Mouse (Mus musculus): ENCODE results near the gene Ppard. TPM values are rescaled to one million over a fixed set of nuclear protein-coding genes. Genes with fewer than 3 reads are reported as not detected.

Ppard gene
- polyA plus RNA-seq, 1 experiment from 2014 or later: 3.5 TPM

DNA sequence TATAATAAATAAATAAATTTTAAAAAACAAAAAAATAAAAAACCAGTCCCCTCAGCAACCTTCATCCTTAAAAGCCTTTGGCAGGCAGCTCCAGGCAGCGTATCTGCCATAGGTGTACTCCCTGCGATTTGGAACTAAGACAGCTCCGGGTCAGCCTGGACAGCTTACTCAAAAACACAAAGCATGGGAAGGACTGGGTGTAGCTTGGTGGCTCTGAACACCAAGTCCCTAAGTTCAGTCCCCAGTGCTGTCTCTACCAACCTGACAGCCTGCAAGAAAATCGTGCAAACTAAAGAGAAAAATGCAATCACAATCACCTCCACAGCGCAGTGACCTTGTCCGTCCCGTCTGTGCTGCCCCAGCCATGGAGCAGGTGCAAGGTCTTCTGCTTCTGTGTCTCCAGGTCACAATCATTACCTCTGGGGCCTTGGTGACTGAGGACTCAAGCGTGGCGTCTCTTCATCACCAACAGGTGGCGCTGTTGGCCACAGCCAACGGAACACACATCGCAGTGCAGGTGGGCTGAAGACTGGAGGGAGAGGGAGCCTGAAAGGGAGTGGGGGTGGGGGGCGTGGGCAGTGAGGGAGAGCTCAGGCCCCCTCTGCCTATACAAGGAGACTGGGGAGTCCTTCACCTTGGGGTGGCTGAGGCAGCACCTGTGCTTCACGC, 28.3 kb upstream of the Ppard start:
- ATAC-seq (ENCODE audit: low FRiP score): peak; percentile 33; the same call in 1 of the 2 replicates
- H3K9ac ChIP-seq (ENCODE audit: low read depth, low read length): no peak overlapping the region
- 0 out of 2 replicates have a peak, but pooled peaks cover 3% of the 10 kb centered on the region for H3K36me3 ChIP-seq (ENCODE audit: control insufficient read depth, insufficient read depth, low read length)
- H3K27ac ChIP-seq (ENCODE audit: low read depth, low read length): no peak overlapping the region
- no peak overlapping the region for H3K4me2 ChIP-seq (replicated peaks; ENCODE audit: low read depth, low read length)
- no peaks in the 10 kb centered on the region for H3K9me3 ChIP-seq (ENCODE audit: control insufficient read depth, low read length)
- H3K4me1 ChIP-seq (replicated peaks; ENCODE audit: control insufficient read depth, insufficient read depth, low read length): 0 out of 2 replicates have a peak, but pooled peaks cover 2% of the 10 kb centered on the region
- H3K27me3 ChIP-seq (ENCODE audit: control insufficient read depth, insufficient read depth, low read length): no peaks in the 10 kb centered on the region
- DNase-seq (ENCODE audit: low spot score): peak; percentile 76
- 39% methylated on average over 14 of the region's 14 CpGs for WGBS
- H3K4me3 ChIP-seq (ENCODE audit: low read depth, low read length): no peak overlapping the region

DNA sequence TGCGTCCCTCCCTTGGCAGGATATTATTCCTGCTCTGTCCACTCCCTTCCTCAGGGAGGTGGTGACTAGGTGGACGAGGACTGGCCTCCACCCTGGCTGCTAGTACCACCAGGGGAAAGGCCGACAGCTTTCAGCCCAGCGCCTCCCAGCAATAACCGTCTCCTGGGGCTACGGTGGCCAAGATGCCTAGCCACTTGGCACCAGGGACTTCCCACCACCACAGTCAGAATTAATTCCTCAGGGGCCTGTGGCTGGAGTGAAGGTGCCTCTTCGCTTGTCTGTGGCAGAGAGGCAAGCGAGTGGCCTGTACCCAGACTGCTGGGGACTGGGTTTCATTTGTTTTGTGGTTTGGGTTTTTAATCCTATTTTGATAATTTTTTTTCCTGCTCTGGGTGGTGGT, 27.1 kb upstream of the Ppard start:
- 0 out of 2 replicates have a peak, but pooled peaks cover 2% of the 10 kb centered on the region for H3K4me1 ChIP-seq (replicated peaks; ENCODE audit: control insufficient read depth, insufficient read depth, low read length)
- 89% methylated on average over 8 of the region's 8 CpGs for WGBS

DNA sequence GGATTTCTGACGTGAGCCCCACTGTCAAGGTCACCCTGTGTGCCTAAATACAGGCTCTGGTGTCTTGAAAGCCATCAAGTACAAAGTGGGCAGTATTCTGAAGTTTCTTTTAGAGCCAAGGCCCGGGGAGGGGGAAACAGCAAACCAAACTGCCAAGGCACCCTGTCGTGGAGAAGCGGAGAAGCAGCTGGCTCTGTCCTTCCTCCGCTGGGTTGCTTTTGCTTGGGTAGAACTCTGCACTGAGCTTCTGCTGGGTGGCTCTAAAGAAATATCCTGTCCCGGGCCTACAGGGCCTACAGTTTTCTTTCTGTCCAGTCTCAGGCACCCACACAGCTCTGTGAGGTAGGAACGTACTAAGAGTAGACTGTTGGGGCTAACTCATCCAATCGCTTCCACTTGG, 25.4 kb upstream of the Ppard start:
- Histone ChIP-seq H3K4me2 (replicated peaks; ENCODE audit: low read depth, low read length) (no peak overlapping the region), H3K4me1 (replicated peaks; ENCODE audit: control insufficient read depth, insufficient read depth, low read length) (0 out of 2 replicates have a peak, but pooled peaks cover 2% of the 10 kb centered on the region), H3K27me3 (ENCODE audit: control insufficient read depth, insufficient read depth, low read length) (no peaks in the 10 kb centered on the region), H3K9me3 (ENCODE audit: control insufficient read depth, low read length) (no peaks in the 10 kb centered on the region), H3K9ac (ENCODE audit: low read depth, low read length) (no peak overlapping the region), H3K4me3 (ENCODE audit: low read depth, low read length) (no peak overlapping the region), H3K36me3 (ENCODE audit: control insufficient read depth, insufficient read depth, low read length) (no peaks in the 10 kb centered on the region), H3K27ac (ENCODE audit: low read depth, low read length) (peak overlapping the region; percentile 51; the same call in 1 of the 2 replicates)
- 74% methylated on average over 8 of the region's 8 CpGs for WGBS
- ATAC-seq (ENCODE audit: low FRiP score): no peak
- no peak for DNase-seq (ENCODE audit: low spot score)

More for the DNA sequence above, 27.1 kb upstream of the Ppard start:
- Histone ChIP-seq H3K27ac (ENCODE audit: low read depth, low read length) (no peak overlapping the region), H3K27me3 (ENCODE audit: control insufficient read depth, insufficient read depth, low read length) (no peaks in the 10 kb centered on the region), H3K4me2 (replicated peaks; ENCODE audit: low read depth, low read length) (no peak overlapping the region), H3K36me3 (ENCODE audit: control insufficient read depth, insufficient read depth, low read length) (0 out of 2 replicates have a peak, but pooled peaks cover 3% of the 10 kb centered on the region), H3K9ac (ENCODE audit: low read depth, low read length) (no peak overlapping the region), H3K9me3 (ENCODE audit: control insufficient read depth, low read length) (no peaks in the 10 kb centered on the region), H3K4me3 (ENCODE audit: low read depth, low read length) (no peak overlapping the region)
- ATAC-seq (ENCODE audit: low FRiP score) (no peak), DNase-seq (ENCODE audit: low spot score) (no peak)

DNA sequence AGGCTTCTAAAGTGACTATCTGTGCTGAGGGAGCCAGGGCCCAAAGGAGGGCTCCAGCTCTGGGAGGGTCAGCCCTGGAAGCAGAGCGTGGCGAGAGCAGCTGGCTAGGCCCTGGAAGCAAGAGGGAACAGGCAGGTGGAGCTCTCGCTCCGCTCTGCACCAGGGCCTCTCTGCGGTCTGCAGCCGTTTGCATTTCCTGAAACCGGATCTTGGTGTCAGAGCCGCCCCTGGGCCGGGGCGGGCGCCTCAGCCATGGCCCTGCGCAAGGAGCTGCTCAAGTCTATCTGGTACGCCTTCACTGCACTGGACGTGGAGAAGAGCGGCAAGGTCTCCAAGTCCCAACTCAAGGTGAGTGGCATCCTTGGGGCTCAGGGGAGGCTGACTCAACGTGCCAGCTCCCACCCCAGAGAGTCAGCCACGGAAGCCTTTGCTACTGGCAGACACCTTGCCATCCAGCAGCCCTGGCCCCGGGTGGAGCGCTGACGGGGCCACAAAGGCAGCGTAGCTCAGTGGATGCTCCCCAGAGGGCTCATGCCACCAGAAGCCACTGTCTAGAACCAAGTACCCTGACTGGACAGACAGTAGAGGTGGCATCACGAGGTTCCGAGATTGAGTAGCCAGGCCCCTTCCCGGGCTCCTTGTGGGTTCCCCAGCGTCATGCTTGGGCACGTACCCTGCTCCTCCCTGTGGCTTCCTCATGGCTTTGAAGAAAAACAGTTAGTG, 24.7 kb upstream of the Ppard start, which contains the start of gene Def6:
Def6 (plus strand) TSS at position 188 of the 723 bp plus-strand sequence.
- H3K9ac ChIP-seq (ENCODE audit: low read depth, low read length): peak within 1 kb of the TSS; percentile 28; the same call in 1 of the 2 replicates
- no peaks in the 10 kb centered on the region for H3K9me3 ChIP-seq (ENCODE audit: control insufficient read depth, low read length)
- H3K36me3 ChIP-seq (ENCODE audit: control insufficient read depth, insufficient read depth, low read length): no peaks in the 10 kb centered on the region
- H3K4me2 ChIP-seq (replicated peaks; ENCODE audit: low read depth, low read length): peak within 1 kb of the TSS; percentile 8; the same call in 1 of the 2 replicates
- peak within 1 kb of the TSS; percentile 51; the same call in 1 of the 2 replicates for H3K27ac ChIP-seq (ENCODE audit: low read depth, low read length)
- 0 out of 2 replicates have a peak, but pooled peaks cover 2% of the 10 kb centered on the region for H3K4me1 ChIP-seq (replicated peaks; ENCODE audit: control insufficient read depth, insufficient read depth, low read length)
- peak; percentile 49; the same call in 1 of the 2 replicates for ATAC-seq (ENCODE audit: low FRiP score)
- no peak within 1 kb of the TSS for H3K4me3 ChIP-seq (ENCODE audit: low read depth, low read length)
- WGBS: 24% methylated on average over 26 of the region's 26 CpGs
- H3K27me3 ChIP-seq (ENCODE audit: control insufficient read depth, insufficient read depth, low read length): no peaks in the 10 kb centered on the region
- DNase-seq (ENCODE audit: low spot score): peak; percentile 62

DNA sequence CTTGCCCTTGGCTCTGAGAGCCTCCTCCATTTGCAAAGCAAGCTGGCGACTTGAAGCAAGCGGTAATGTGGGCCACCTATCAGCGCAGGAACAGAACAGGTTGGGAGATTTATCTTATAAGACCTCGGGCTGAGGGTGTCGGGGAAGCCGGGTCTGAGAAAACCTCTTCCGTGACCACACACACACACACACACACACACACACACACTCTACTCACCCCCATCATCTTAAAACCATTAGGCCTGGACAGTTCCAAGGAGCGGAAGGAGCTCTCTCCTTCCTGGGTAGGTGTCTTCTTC, 24.2 kb upstream of the Ppard start:
- WGBS: 90% methylated on average over 8 of the region's 8 CpGs
- no peaks in the 10 kb centered on the region for H3K9me3 ChIP-seq (ENCODE audit: control insufficient read depth, low read length)
- no peak overlapping the region for H3K27ac ChIP-seq (ENCODE audit: low read depth, low read length)
- no peaks in the 10 kb centered on the region for H3K27me3 ChIP-seq (ENCODE audit: control insufficient read depth, insufficient read depth, low read length)
- H3K4me3 ChIP-seq (ENCODE audit: low read depth, low read length): no peak overlapping the region
- ATAC-seq (ENCODE audit: low FRiP score) (no peak), DNase-seq (ENCODE audit: low spot score) (no peak)
- no peaks in the 10 kb centered on the region for H3K36me3 ChIP-seq (ENCODE audit: control insufficient read depth, insufficient read depth, low read length)
- H3K4me1 ChIP-seq (replicated peaks; ENCODE audit: control insufficient read depth, insufficient read depth, low read length): 0 out of 2 replicates have a peak, but pooled peaks cover 2% of the 10 kb centered on the region
- H3K9ac ChIP-seq (ENCODE audit: low read depth, low read length): no peak overlapping the region
- H3K4me2 ChIP-seq (replicated peaks; ENCODE audit: low read depth, low read length): no peak overlapping the region

DNA sequence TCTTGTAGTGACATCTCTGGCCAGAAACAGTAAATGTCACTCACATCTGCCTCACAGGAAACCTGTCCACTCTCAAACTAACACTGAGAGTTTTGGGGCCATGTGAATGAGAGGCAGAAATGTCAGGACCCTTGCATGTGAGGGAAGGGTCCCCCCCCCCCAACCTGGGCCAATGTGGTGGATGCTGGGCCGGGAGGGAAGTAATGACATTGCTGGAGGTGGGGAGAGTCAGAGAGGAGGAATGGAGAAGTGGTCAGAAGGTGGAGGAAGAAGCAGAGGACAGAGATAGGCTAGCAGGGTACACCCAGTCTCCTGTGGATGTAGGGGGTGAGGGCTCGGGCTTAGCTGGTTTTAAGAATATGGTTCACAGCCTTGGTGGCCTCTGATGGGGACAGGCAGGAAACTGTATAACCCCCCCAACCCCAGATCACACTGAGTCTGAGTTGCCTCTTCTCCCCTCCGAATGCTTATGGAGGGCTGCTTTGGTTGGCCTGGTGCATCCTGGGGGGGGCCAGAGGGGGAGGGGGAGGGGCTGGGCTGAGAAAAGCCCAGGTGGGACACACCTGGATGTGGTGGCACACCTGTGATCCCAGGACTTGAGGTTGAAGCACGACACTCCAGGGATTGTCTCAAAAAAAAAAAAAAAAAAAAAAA, 22.9 kb upstream of the Ppard start:
- H3K4me3 ChIP-seq (ENCODE audit: low read depth, low read length): no peak overlapping the region
- H3K9ac ChIP-seq (ENCODE audit: low read depth, low read length): no peak overlapping the region
- no peak for DNase-seq (ENCODE audit: low spot score)
- no peak overlapping the region for H3K4me2 ChIP-seq (replicated peaks; ENCODE audit: low read depth, low read length)
- no peak for ATAC-seq (ENCODE audit: low FRiP score)
- no peaks in the 10 kb centered on the region for H3K36me3 ChIP-seq (ENCODE audit: control insufficient read depth, insufficient read depth, low read length)
- no peaks in the 10 kb centered on the region for H3K9me3 ChIP-seq (ENCODE audit: control insufficient read depth, low read length)
- no peaks in the 10 kb centered on the region for H3K27me3 ChIP-seq (ENCODE audit: control insufficient read depth, insufficient read depth, low read length)
- no peak overlapping the region for H3K27ac ChIP-seq (ENCODE audit: low read depth, low read length)
- 0 out of 2 replicates have a peak, but pooled peaks cover 2% of the 10 kb centered on the region for H3K4me1 ChIP-seq (replicated peaks; ENCODE audit: control insufficient read depth, insufficient read depth, low read length)
- WGBS: 78% methylated on average over 4 of the region's 4 CpGs

DNA sequence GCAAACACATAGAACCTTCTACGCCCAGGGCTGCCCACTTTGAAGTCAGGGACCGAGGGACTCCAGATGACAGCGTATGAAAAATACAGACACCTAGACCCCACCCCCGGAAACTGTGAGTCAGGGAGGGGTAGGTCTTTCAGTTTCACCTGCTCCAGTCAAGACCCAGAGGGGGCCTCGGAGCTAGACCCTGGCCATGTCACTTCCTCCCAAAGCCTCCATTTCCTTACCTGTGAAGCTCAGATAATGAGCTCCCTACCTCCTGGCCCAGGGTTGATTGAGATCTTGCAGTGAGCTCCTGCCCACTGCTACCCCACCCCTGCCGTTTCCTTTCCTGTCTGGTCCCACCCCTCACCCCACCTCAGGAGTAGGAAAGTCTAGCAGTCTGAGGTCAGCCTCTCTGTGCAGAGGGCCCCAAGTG, 20.6 kb upstream of the Ppard start:
- Histone ChIP-seq H3K9me3 (ENCODE audit: control insufficient read depth, low read length) (no peaks in the 10 kb centered on the region), H3K36me3 (ENCODE audit: control insufficient read depth, insufficient read depth, low read length) (no peaks in the 10 kb centered on the region), H3K4me3 (ENCODE audit: low read depth, low read length) (no peak overlapping the region), H3K9ac (ENCODE audit: low read depth, low read length) (no peak overlapping the region), H3K27me3 (ENCODE audit: control insufficient read depth, insufficient read depth, low read length) (no peaks in the 10 kb centered on the region), H3K4me2 (replicated peaks; ENCODE audit: low read depth, low read length) (no peak overlapping the region), H3K4me1 (replicated peaks; ENCODE audit: control insufficient read depth, insufficient read depth, low read length) (0 out of 2 replicates have a peak, but pooled peaks cover 2% of the 10 kb centered on the region), H3K27ac (ENCODE audit: low read depth, low read length) (no peak overlapping the region)
- DNase-seq (ENCODE audit: low spot score): no peak
- ATAC-seq (ENCODE audit: low FRiP score): no peak
- WGBS: 77% methylated on average over 6 of the region's 6 CpGs

DNA sequence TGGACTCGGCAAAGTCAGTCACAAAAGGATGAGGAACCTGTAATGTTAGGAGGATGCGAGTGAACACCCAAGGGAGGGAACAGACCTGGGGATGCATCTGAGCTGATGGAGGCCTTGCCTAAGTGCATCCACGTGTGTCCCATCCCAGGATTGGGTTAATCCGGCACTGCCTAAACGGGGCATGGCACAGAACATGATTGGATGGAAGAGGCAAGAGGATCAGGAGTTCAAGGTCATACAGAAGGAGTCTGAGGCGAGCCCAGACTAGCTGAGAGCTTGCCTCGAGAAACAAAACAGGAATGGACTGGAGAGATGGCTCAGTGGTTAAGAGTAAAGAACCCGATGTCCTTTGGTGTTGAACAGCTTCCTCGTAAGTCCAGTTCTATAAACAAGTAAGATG, 20.1 kb upstream of the Ppard start:
- no peak overlapping the region for H3K27ac ChIP-seq (ENCODE audit: low read depth, low read length)
- no peak overlapping the region for H3K9ac ChIP-seq (ENCODE audit: low read depth, low read length)
- whole genome bisulfite sequencing: 73% methylated on average over 9 of the region's 9 CpGs
- H3K36me3 ChIP-seq (ENCODE audit: control insufficient read depth, insufficient read depth, low read length): no peaks in the 10 kb centered on the region
- 0 out of 2 replicates have a peak, but pooled peaks cover under 1% of the 10 kb centered on the region for H3K4me1 ChIP-seq (replicated peaks; ENCODE audit: control insufficient read depth, insufficient read depth, low read length)
- H3K4me2 ChIP-seq (replicated peaks; ENCODE audit: low read depth, low read length): no peak overlapping the region
- no peak overlapping the region for H3K4me3 ChIP-seq (ENCODE audit: low read depth, low read length)
- no peaks in the 10 kb centered on the region for H3K9me3 ChIP-seq (ENCODE audit: control insufficient read depth, low read length)
- no peak for ATAC-seq (ENCODE audit: low FRiP score)
- no peak for DNase-seq (ENCODE audit: low spot score)
- no peaks in the 10 kb centered on the region for H3K27me3 ChIP-seq (ENCODE audit: control insufficient read depth, insufficient read depth, low read length)
